Mouse (Mus musculus): ENCODE data around the gene Kmt2d.

GRCm38 (mm10) chr15:98805324-98806040, 65.5 kb downstream of the Kmt2d start:
- no peak for TF ChIP-seq POLR2A (IDR thresholded peaks at IDR 0.05; ENCODE audit: borderline replicate concordance, extremely low read depth, insufficient read depth, insufficient read length, poor library complexity, severe bottlenecking)
- peak; percentile 78 for TF ChIP-seq CTCF (IDR thresholded peaks at IDR 0.05; ENCODE audit: borderline replicate concordance, extremely low read depth, insufficient read depth, insufficient read length)

All from brain, embryonic 14.5 days (tissue).